Mouse (Mus musculus) heart, postnatal 4 days (tissue): ENCODE results near the gene Mpo. TPM values are rescaled to one million over a fixed set of nuclear protein-coding genes. Genes with fewer than 3 reads are reported as not detected.

Experiments used
- DNase-seq: peaks from one replicate; pipeline ENCODE4 v3.0.0; 2021
- total RNA-seq, 2 experiments: library from RNA; stranded (reverse); gene quantifications; 2 replicates each; pipeline ENCODE4 v1.2.3; 2021

The Mpo gene
- total RNA-seq, result under 1 TPM; 0.14 to 0.33 TPM

DNA sequence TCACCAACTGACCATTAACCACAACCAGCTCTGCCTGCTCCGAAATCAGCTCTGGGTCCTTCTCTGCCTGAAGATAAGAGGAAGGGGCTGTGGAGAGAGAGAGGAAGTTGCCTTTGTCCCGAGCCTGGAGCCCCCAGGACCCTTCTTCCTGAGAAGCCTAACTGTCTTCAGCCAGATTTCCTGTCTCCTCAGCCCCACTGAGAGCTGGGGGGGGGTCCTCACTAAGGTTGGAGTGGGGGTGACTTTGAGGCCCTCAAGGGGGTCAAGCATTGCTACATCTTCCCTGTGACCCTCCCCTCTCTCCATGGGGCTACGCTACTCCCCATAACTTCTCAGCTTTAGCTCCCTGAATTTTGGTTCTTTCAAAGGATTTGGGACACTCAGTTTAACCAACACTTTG is at the start of gene Mpo:
Gene Mpo (plus strand): TSS at position 122 of the 400 bp plus-strand sequence.
- no peak for DNase-seq

DNA sequence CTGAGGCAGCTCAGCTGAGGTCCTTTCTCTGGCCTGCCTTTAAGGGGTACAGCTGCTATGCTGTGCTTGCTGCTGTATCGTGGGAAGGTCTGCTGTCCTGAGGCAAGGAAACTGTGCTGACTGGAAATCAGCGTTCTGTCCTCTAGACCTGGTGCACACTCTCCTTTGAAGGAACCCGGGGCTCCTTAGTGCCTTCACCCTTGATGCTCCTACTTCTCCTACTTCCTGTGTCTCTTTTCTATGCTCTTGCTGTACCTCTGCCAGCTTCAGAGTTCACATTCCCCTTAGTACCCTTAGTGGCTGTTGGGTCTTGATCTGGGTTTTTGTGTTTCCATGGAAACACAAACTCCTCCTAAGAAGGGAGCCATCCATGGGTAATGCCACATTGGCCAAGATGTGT is 49.7 kb upstream of the Mpo start:
- DNase-seq, result no peak

DNA sequence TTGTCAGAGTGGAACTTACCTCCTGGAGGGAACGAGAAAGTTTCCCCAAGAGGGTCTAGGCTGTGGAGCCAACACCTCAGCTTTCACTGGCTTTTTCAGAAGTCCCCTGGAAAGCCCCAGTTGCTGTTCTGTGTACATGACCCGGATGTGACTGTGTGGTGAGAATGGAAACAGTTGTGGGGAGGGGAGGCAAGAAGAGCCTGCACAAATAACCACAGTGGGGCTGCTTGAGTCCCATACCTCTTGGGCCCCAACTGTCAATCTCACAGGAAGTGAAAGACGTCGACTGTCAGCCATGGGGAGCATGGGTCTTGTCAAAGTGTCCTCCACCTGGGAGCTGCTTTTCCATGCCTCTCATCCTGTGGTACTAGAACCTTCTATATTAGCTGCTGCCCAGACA is 48.4 kb upstream of the Mpo start:
- no peak for DNase-seq

DNA sequence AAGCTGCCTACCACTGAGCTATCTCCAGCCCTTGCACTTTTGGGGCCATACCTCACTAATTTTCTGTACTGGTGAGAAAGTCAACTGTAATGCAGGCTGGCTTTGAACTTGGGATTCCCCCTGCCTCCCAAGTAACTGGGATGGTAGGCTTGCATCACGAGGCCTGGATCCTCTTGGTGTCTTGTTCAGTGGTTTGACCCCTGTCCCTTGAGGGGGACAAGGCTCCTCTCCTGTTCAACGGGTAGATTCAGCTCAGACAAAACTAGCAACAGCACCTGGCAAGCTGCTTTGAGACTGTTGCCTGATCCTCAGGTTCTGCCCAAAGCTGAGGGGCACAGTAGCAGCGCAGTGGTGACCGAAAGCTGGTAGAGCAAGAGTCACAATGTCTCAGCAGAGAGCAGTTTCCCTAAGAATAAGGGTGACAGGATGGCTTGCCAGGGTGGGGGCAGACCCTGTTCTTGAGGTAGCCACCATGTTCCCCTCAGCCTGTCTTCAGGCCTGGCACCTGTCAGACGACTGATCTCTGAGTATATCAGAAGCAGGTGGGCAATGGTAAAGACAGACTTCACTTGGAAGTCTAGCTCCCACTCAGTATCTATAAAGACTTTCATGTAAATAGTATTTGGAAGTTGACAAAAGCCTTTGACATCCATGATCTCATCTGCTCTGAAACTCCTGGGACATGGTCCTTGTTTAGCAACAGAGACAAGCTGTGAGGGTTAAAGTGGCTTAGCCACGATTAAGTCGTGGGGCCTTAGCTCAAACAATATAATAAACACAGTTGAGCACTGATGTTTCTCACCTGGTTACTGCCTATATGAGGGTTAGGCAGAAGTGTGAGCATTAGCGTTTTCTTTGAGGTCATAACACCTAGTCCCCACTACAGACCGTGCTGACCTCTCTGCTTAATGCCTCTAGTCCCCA is 47.5 kb upstream of the Mpo start:
- no peak for DNase-seq

GRCm38 (mm10) chr11:87747312-87747711 is 46.1 kb upstream of the Mpo start:
- DNase-seq, result no peak

- DNase-seq, result no peak
Measured at GRCm38 (mm10) chr11:87747716-87748115, 45.7 kb upstream of the Mpo start.

DNA sequence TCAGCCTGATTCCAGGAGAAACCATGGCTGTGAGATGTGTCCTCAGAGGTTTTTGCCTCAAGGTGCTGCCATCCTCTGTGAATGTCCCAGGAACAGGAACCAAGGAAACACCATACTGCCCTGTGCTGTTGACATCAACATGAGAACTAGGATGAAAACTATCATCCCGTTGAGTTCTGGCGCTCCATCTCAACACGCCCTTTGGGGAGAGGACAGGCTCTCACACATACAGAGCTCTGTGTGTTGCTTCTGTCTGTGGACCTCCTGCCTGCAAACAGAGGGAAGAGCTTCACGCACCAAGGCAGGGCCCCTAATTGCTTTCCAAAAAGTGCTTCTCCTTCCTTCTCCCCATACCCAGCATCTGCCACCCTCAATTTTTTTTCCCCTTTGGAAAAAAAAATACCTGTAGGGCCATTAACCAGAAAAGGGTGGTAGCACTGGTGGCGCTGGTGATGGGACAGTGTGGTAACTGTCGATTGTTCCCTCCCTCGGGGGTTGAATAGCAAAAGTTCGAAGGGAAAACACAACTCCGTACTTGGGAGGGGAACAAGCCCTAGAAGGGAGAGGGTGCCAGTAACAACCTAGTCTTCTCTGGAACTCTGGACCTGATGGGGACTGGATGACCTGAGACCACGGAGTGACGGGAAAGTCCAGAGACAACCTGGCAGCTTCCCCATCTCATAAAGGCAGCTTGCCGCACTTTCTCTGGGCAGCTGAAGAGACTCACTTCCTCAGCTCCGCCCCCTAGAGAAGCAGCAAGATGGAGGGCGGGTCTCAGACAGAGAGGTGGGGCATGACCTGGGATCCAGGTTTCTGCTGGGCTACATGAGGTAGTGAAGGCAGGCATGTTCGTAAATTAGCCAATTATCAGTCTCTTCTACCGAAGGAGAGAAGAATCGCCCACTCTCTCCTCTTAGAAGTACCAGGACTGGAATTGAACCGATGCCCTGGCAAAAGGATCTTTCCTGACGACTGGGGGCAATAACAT is 45.0 kb upstream of the Mpo start:
- no peak for DNase-seq

- DNase-seq, result peak; percentile 26
Measured at GRCm38 (mm10) chr11:87749192-87750042, 44.0 kb upstream of the Mpo start.

GRCm38 (mm10) chr11:87750043-87750421 is 43.3 kb upstream of the Mpo start:
- DNase-seq, result no peak

DNA sequence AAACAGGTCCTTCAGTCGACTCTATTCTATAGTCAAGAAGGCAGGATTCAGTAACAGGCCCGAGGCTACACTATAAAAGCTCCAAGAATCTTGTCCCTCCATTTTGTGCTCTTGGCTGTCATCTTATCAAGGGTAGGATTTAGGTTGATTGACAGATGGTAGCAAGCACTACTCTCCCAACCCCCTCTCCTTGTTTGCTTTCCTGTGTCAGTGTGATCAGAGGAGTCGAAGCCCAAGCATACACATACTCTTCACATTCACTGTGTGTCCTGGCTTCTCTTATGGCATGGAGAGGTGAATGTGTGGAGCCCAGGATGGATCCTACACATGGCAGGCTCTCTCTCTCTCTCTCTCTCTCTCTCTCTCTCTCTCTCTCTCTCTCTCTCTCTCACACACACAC is 42.9 kb upstream of the Mpo start:
- DNase-seq, result no peak

GRCm38 (mm10) chr11:87751031-87751430 is 42.4 kb upstream of the Mpo start:
- DNase-seq, result no peak

DNA sequence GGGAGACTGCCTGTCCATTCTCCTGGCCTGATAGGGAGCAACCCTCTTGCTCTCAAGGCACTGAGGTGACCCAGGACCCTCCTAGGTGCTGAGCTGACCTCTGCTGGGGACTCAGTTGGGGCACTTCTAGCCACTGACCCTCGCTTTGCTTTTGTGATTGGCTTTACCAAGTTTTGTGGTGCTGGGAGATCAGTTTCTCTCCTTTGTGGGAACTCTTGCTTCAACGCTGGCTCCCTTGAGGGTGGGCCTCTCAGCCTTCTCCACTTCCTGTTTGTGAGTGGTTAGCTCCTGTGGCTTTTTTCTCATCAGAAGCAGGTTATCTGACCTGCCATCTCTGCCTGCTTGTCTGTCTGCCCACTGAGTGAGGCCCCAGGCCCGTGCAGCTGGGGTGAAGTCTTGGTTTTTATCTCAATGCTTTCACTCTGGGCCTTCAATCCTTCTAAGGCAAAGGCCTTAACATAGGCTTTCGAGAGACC is 41.9 kb upstream of the Mpo start:
- DNase-seq, result no peak

GRCm38 (mm10) chr11:87752307-87752706 is 41.1 kb upstream of the Mpo start:
- no peak for DNase-seq

GRCm38 (mm10) chr11:87753255-87753654 is 40.1 kb upstream of the Mpo start:
- no peak for DNase-seq

DNA sequence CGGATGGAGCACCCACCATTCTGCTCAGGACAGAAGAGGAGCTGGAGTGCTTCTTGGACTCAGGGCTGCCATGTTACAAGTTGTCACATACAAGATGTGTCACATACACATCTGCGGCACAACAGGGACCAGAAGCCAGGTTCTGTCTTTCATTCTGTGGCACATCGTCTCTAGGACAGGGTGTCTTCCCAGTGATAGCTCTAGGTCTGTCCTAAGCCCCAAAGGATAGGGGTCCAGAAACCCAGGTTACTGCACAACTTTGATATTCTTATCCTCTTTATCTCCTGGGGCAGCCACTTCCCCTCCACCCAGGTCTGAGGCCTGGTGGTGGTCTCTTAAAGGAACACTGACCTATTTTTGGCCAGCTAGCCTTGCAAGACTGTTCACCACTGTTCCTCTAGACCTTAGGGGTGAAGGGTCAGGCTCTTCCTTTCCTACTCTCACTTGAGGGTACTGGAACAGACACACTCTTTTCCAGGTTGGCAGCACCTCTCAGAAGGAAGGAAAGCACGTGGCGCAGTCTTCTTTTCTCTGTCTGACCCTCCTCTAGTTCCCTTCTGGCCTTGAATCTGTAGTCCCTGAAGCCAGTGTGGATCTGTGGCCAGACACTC is 39.4 kb upstream of the Mpo start:
- no peak for DNase-seq

DNA sequence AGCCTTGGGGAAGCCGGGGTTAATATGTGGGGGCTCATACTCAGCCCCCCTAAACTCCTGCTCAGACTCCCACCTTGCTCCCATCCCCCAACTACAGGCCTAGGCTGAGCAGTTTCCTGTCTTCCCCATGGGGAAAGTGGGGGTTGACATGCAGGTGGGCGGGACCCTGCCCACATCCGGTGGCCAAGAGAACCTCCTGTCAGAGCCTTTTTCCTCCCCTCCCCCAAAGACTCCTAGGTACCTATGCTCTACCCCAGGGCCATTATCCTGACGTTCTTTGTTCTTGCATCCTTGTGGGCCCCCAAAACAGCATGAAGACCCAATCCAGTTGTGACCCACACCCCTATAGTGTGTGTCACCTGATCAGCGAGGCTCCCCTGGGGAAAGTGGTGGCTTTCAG is 38.8 kb upstream of the Mpo start:
- no peak for DNase-seq

DNA sequence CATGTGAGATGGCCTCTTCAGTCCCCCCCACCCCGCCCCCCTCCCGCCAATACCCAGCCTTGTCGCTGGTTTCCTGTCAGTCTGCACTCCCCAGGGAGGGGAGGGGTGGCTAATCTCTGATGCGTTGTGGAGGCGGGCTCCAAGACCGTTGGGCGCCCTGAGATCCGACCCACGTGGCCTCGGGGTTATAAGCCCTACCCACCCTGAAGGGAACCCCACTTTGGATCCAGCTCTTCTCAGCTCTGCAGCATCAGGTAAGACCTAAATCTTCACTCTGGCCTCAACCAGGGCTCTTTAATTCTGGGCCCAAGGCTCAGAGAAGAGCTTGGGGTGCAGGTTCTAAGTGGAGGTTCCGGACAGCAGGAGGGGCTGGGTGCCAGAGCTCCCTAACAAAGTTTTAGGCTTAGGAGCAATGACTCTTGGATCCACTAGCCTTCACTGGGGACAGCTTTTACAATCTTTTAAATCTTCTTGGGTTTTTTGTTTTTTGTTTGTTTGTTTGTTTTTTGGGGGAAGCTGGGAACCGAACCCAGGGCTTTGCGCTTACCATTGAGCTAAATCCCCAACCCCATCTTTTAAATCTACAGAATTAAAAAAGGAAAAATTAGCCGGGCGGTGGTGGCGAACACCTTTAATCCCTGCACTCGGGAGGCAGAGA is 37.9 kb upstream of the Mpo start:
- DNase-seq, result peak; percentile 31

DNA sequence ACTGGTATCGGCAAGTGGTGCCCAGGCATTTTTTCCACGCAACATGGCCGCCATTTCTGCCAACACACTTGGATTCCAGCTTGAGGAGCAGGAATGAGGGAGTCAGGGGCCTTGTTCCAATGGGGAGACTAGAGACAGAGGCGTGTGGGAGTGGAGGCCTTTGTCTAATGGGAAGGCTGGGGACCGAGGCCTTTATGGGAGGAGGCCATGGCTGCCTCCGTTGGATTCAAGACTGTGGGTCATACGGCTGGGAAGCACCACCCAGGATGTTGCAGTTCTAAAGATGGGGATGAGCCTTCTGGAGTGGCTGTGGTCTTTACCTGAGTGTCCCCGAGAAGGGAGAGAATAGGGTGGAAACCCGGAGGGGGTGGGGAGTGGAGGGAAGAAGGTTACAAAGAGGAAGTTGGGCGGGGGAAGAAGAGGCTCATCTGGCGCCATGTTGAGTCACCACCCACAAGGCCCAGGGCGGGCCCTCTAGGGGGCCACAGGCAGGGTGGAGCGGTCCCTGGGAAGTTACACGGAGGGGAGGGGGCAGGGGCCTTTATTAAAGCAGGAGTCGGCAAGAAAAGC is 37.0 kb upstream of the Mpo start:
- DNase-seq, result no peak

DNA sequence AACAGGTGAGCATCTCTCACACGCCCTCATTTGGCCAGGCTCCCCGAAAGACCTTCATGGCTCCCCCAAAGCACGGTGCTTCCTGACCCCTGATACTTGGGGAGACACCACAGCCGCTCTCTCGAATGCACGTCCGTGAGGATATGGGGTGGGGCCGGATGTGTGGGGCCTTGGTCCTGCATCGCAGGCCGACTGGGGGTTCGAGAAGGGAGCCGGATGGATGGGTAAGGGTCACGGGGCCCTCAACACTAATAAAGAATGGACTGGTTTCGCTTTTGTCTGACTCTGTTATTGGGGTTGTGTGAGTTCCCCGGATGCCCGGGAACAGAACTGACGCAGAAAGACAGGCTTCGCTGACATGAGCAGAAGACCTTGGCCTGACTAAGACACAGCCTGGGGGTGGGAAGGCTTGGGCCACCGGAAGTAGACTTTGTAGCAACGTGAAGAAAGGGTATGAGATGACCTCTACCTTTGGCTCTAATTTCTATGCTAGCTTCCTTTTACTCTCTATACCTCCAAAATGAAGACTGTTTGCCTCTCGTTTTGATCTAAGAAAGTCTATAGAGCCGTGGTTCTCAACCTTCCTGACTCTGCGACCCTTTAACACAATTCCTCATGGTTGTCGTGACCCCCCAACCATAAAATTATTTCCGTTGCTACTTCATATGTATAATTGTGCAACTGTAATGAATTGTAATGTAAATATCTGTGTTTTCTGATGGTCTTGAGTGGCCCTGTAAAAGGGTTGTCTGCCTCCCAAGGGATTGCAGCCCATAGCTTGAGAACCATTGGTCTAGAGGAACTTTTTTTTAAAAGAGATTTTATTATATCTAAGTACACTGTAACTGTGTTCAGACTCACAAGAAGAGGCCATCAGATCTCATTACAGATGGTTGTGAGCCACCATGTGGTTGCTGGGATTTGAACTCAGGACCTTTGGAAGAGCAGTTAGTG is 36.1 kb upstream of the Mpo start:
- no peak for DNase-seq
